Mouse (Mus musculus) brown adipose tissue, adult 24 weeks (tissue): ENCODE results near the gene Sv2b. TPM values are rescaled to one million over a fixed set of nuclear protein-coding genes. Genes with fewer than 3 reads are reported as not detected.

Source experiments
- H3K27ac ChIP-seq: fragments of 200-500 bp; replicated peaks from 2 replicates; pipeline ENCODE4 v1.5.1; 2012; ENCODE audit warnings: low read depth, mild to moderate bottlenecking, low read length
- H3K4me1 ChIP-seq: fragments of 200-500 bp; 2 replicates; pipeline ENCODE4 v1.6.1; 2012; ENCODE audit warnings: low read length, mixed read lengths; ENCODE audit not compliant: control insufficient read depth, insufficient read depth, insufficient read length
- H3K4me3 ChIP-seq: fragments of 200-500 bp; 2 replicates; pipeline ENCODE4 v1.5.1; 2012; ENCODE audit warnings: low read depth, mild to moderate bottlenecking, low read length, moderate library complexity; ENCODE audit not compliant: insufficient read depth
- polyA plus RNA-seq: library from polyadenylated mRNA; stranded (reverse); fragments of >200 nt; gene quantifications from 2 replicates; pipeline ENCODE4 v1.2.4, GENCODE M21; 2012; ENCODE audit not compliant: missing spikeins, insufficient read depth, insufficient read length

The Sv2b gene
- polyA plus RNA-seq, 1 experiment, result not detected

DNA sequence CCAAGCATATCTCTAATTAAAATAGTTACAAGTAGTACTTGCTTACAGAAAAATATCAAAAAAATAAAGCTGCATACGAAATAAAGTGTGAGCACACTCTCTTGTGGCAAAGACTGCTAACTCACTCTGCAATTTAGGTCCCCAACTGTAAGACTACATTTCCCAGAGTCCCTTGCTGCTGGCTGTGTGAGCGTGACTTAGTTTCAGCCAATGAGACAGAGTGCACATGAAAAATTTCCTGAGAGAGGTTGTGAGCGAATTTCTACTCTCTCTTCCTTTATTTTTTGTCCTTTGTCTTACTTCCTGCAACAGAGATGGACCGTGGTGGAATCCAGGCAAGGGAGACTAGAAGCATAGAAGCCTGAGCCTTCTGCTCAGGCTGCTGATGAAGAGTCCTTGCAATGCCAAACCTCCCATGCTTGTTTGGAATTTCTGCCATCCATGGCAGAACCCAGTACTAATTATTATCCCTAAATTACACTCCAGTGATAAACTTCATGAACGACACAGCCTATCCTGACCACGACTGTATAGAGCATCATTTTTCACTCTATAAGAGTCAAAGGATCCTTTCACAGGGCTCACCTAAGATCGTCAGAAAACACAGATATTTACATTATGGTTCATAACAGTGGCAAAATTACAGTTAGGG is 190.9 kb downstream of the Sv2b start:
- Histone ChIP-seq H3K27ac (no peak overlapping the region), H3K4me1 (0 out of 2 replicates have a peak, but pooled peaks cover 2% of the 10 kb centered on the region), H3K4me3 (no peak overlapping the region)

DNA sequence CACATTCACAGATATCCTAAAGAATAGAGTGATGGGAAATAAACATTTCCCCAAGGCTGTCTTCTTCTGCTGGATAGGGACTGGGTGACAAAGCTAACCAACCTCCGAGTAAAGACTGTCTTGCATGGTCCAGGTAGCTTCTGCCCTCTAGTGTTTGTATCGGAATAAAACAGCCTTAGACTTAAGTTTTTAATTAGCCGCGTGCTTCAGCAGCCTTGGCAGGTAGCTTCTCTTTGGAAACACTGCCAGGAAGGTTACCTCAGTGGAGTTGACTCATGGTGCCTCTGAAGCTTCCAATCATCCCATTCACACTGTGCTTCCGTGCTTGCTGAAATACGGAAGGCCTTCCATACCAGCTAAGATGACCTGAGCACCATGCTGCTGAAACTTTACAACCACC is 198.4 kb downstream of the Sv2b start:
- Histone ChIP-seq H3K4me1 (no peaks in the 10 kb centered on the region), H3K4me3 (no peak overlapping the region), H3K27ac (no peak overlapping the region)

DNA sequence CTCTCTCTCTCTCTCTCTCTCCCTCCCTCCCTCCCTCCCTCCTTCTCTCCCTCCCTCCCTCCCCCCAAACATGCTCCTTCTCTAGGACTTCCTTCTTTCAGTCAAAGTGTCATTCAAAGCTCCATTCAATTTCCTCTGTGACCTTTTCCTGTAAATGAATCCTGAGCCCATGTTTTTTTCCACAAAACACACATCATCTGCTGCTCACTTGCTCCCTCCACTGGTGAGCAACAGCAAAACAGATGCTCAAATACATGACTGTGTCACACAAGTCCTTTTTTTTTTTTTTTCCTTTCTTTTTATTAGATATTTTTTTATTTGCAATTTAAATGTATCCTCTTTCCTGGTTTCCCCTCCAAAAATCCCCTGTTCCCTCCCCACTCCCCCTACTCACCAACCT is 201.6 kb downstream of the Sv2b start:
- no peak overlapping the region for H3K27ac ChIP-seq
- H3K4me3 ChIP-seq, result no peak overlapping the region
- no peaks in the 10 kb centered on the region for H3K4me1 ChIP-seq

GRCm38 (mm10) chr7:75103900-75104299 is 205.2 kb downstream of the Sv2b start:
- no peak overlapping the region for H3K4me3 ChIP-seq
- H3K4me1 ChIP-seq, result no peaks in the 10 kb centered on the region
- H3K27ac ChIP-seq, result no peak overlapping the region

DNA sequence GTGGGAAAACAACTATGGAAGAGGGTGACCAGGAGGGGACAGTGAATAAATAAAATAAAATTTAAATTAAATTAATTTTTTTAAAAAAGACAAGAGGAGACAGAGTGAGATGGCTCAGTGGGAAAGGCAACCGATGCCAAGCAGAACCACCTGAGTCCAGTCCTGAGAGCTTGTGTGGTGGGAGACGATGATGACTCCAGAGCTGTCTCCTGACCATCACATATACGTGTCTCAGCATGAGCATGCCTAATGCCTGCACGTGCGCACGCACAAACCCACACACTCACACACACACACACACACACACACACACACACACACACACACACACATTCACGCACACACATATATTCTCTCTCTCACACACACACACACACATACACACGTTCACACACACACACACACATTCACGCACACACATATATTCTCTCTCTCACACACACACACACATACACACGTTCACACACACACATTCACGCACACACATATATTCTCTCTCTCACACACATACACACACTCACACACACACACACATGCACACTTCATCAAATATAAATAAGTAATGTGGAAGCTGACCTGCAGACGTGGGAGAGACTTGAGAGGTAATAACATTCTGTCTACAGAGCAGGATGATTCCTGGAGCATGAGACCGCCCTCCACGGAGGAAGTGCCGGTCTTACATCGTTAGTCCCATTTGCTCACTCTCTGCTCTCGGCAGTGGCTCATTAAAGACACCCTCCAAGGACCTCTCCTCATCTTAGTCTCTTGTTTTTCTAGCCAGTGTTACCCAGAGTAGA is 206.3 kb downstream of the Sv2b start:
- Histone ChIP-seq H3K27ac (no peak overlapping the region), H3K4me3 (no peak overlapping the region), H3K4me1 (no peaks in the 10 kb centered on the region)

GRCm38 (mm10) chr7:75085473-75085872 is 223.6 kb downstream of the Sv2b start:
- Histone ChIP-seq H3K4me3 (no peak overlapping the region), H3K4me1 (no peaks in the 10 kb centered on the region), H3K27ac (no peak overlapping the region)

- no peak overlapping the region for H3K27ac ChIP-seq
- H3K4me1 ChIP-seq, result no peaks in the 10 kb centered on the region
- H3K4me3 ChIP-seq, result no peak overlapping the region
Measured at GRCm38 (mm10) chr7:75080163-75080562, 228.9 kb downstream of the Sv2b start.

- H3K4me1 ChIP-seq, result no peaks in the 10 kb centered on the region
- no peak overlapping the region for H3K27ac ChIP-seq
- no peak overlapping the region for H3K4me3 ChIP-seq
Measured at GRCm38 (mm10) chr7:75077560-75078208, 231.4 kb downstream of the Sv2b start.

Other genes with a start within 250 kb of the Sv2b start
- gene Akap13, start 146.3 kb upstream of the Sv2b start, polyA plus RNA-seq, result 16.2 and 24.8 TPM in 2 replicates